Mouse (Mus musculus) embryo, embryonic 10.5 days (tissue): Measurements from ENCODE around the gene Zfp704.

ENCODE experiments used
- DNase-seq: peaks from one replicate; pipeline ENCODE4 v3.0.0-alpha.2; 2015; ENCODE audit warnings: low spot score

Zfp704 gene

GRCm38 (mm10) chr3:9423669-9424068 is 186.2 kb downstream of the Zfp704 start:
- no peak for DNase-seq

GRCm38 (mm10) chr3:9408896-9409295 is 201.0 kb downstream of the Zfp704 start:
- DNase-seq, result no peak

- no peak for DNase-seq
Observed at GRCm38 (mm10) chr3:9407801-9408200, 202.1 kb downstream of the Zfp704 start.

GRCm38 (mm10) chr3:9407119-9407546 is 202.8 kb downstream of the Zfp704 start:
- DNase-seq, result no peak

- no peak for DNase-seq
Observed at GRCm38 (mm10) chr3:9405341-9405740, 204.5 kb downstream of the Zfp704 start.

- DNase-seq, result no peak
Observed at GRCm38 (mm10) chr3:9403255-9404050, 206.4 kb downstream of the Zfp704 start.

- DNase-seq, result peak; percentile 28
Observed at GRCm38 (mm10) chr3:9402836-9403235, 207.0 kb downstream of the Zfp704 start.

GRCm38 (mm10) chr3:9402345-9402744 is 207.5 kb downstream of the Zfp704 start:
- DNase-seq, result no peak

- no peak for DNase-seq
Observed at GRCm38 (mm10) chr3:9401685-9402084, 208.2 kb downstream of the Zfp704 start.

- DNase-seq, result no peak
Observed at GRCm38 (mm10) chr3:9400886-9401221, 209.0 kb downstream of the Zfp704 start.

GRCm38 (mm10) chr3:9400201-9400885 is 209.5 kb downstream of the Zfp704 start:
- DNase-seq, result peak; percentile 83

- no peak for DNase-seq
Observed at GRCm38 (mm10) chr3:9398271-9398670, 211.6 kb downstream of the Zfp704 start.
